Mouse (Mus musculus) cerebellum, adult 2 months (tissue): ENCODE measurements around the gene Zp2. TPM values are rescaled to one million over a fixed set of nuclear protein-coding genes. Genes with fewer than 3 reads are reported as not detected.
A peak's percentile ranks its signal among the peaks of the same experiment; 100 is the strongest.

Source experiments
- DNase-seq, 2 experiments: peaks; one replicate each; pipeline ENCODE4 v3.0.0; 2021
- H3K27ac ChIP-seq: fragments of 200-500 bp; 2 replicates; pipeline ENCODE4 v1.5.1; 2012; ENCODE audit warnings: low read length, control low read depth, inconsistent platforms; ENCODE audit not compliant: insufficient read depth
- H3K27me3 ChIP-seq: fragments of 200-500 bp; 2 replicates; pipeline ENCODE4 v1.6.1; 2012; ENCODE audit warnings: inconsistent platforms, mild to moderate bottlenecking, low read length, moderate library complexity; ENCODE audit not compliant: control insufficient read depth, insufficient read depth
- H3K4me1 ChIP-seq: fragments of 200-500 bp; 2 replicates; pipeline ENCODE4 v1.6.1; 2011; ENCODE audit warnings: low read length; ENCODE audit not compliant: control insufficient read depth, insufficient read depth
- H3K4me3 ChIP-seq: fragments of 200-500 bp; replicated peaks from 2 replicates; pipeline ENCODE3; 2011; ENCODE audit warnings: mild to moderate bottlenecking, low read depth, low read length, control low read depth; ENCODE audit not compliant: insufficient read depth
- CTCF ChIP-seq: fragments of 200-500 bp; IDR thresholded peaks from 2 replicates; pipeline ENCODE4 v1.5.1; 2011; ENCODE audit warnings: low read depth, mild to moderate bottlenecking, control low read depth, low read length, moderate library complexity, borderline replicate concordance; ENCODE audit not compliant: insufficient read depth
- POLR2A ChIP-seq: fragments of 200-500 bp; IDR thresholded peaks from 2 replicates; pipeline ENCODE4 v1.6.1; 2011; ENCODE audit warnings: low read length, control low read depth, borderline replicate concordance; ENCODE audit not compliant: insufficient read depth
- WGBS: fragments of 180-500 bp; shearing (Covaris S2); methylation state at CpG from one replicate; pipeline ENCODE4 v1.1.7; 2018; 5-methylcytosine and 5-hydroxymethylcytosine counted together
- polyA plus RNA-seq: library from polyadenylated mRNA; depleted of rRNA; stranded (reverse); fragments of >200 nt; gene quantifications from 2 replicates; pipeline ENCODE4 v1.2.3, GENCODE M21; 2012

The Zp2 gene
- polyA plus RNA-seq, 1 experiment: not detected

DNA sequence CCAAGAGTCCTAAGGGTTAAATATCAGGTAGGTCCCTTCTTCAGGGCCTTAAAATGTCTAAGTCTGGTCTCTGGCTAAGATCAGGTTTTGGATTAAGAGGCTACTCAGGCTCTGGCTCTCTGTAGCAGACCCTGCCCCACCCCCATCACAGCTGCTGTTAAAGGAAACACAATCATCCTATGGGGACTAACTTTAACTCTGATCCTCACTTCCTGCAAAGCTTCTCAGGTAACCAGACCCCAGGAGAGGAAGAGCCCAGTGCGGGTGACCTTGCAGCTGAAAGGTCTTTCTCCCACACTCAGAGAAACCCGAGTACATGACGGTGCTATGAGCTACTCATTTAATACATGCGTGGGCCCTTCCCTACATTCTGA, 17.4 kb downstream of the Zp2 start:
- TF ChIP-seq POLR2A (no peak), CTCF (no peak)
- H3K4me3 ChIP-seq: no peak overlapping the region
- 71% methylated on average over 4 of the region's 4 CpGs for WGBS
- no peak for DNase-seq
- H3K4me1 ChIP-seq: 0 out of 2 replicates have a peak, but pooled peaks cover 3% of the 10 kb centered on the region
- no peak overlapping the region for H3K27ac ChIP-seq
- no peaks in the 10 kb centered on the region for H3K27me3 ChIP-seq

DNA sequence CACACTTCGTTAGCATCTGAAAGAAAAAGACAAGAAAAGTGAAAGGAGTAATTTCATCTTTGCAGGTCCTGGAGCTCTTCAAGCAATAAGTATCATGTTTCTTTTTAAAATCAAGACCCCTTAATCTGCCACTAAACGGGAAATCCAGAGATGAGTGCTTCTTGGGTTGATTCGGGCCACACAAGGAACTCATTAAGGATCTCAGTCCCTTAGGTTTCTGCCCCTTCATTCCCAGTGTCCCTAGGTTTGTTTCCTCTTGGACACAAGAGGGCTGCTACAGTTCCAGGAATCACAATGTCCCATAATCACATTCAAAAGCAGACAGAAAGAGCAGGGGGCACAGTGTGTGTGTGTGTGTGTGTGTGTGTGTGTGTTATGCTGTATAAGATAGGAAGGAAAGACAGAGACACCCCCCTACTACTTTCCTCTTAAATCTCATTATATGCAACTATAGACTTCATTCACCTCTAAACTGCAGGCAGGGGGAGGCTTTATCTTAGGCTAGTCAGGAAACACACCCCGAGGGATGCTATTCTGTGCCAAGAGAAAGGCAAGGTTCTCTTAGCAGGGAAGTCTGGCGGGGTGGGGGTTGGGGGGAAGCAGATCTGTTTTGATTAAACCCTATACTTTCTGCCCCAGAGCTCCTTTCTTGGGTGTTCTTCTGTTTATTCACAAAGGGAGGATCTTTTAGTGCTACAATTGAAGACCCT, 18.0 kb downstream of the Zp2 start:
- no peak overlapping the region for H3K4me3 ChIP-seq
- H3K27me3 ChIP-seq: no peaks in the 10 kb centered on the region
- 52% methylated on average over 5 of the region's 5 CpGs for WGBS
- 0 out of 2 replicates have a peak, but pooled peaks cover 3% of the 10 kb centered on the region for H3K4me1 ChIP-seq
- no peak for TF ChIP-seq POLR2A
- TF ChIP-seq CTCF: no peak
- DNase-seq: no peak
- H3K27ac ChIP-seq: no peak overlapping the region

DNA sequence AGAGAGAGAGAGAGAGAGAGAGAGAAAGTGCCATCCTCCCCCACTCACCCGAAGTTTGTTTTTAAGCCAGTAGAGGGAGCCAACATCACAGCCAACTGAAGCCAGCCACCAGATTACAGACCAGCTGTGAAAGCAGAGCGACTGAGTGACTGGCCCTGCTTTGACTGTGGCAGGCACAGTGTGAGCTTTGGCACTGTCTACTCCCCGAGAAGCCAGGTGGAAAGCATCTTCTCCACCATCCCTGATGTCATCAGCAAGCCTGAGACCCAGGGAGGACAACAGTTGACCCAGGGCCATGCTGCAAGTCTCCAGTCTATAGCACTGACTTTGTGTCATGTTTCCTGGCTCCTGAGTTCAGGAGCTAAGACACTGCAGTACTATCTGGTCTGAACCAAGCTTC, 20.2 kb downstream of the Zp2 start:
- TF ChIP-seq POLR2A: no peak
- TF ChIP-seq CTCF: peak; percentile 84
- DNase-seq: peak; percentile 66 to 67
- no peak overlapping the region for H3K27ac ChIP-seq
- H3K4me3 ChIP-seq: no peak overlapping the region
- H3K27me3 ChIP-seq: no peaks in the 10 kb centered on the region
- H3K4me1 ChIP-seq: 0 out of 2 replicates have a peak, but pooled peaks cover 3% of the 10 kb centered on the region
- 4% methylated on average over 3 of the region's 3 CpGs for WGBS

DNA sequence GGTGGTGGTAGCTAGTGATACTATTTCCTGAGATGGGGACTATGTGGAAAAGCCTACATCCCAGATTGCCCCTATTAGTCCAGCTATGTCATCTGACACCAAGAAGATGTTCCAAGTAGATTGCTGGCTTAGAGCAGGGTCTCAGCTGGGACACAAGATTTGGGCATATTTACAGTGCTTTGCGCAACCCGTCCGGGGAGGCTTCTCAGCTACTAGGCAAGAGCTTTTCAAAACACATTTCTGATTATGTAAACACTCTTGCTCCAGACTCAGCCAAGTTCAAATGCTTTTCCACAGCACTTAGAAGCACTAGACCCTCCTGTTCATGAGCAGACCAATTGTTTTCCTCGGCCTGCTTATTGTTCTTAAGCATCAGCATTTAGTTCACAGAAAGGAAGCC, 21.3 kb downstream of the Zp2 start:
- Histone ChIP-seq H3K27me3 (no peaks in the 10 kb centered on the region), H3K27ac (no peak overlapping the region), H3K4me1 (0 out of 2 replicates have a peak, but pooled peaks cover 3% of the 10 kb centered on the region), H3K4me3 (no peak overlapping the region)
- 85% methylated on average over 4 of the region's 4 CpGs for WGBS
- no peak for DNase-seq
- no peak for TF ChIP-seq CTCF
- TF ChIP-seq POLR2A: no peak

DNA sequence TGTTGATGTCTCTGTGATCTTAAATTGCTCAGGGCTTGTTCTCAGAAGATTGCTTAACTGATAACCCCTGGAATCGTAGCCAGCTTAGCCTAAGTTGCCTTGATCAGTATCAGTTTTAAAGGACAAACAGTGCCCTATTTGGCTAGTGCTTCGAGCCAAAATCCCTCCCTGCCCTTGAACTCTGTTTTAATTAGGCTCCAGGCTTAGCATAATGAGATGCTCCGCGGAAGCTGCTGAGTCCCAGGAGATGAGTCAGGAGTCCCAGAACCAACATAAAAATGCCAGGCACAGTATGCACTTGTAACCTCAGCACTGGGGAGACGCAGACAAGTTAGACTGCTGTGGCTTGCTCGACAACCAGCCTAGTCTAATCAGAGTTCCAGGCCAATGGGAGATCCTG, 27.6 kb downstream of the Zp2 start:
- no peak for DNase-seq
- no peak overlapping the region for H3K27ac ChIP-seq
- H3K4me3 ChIP-seq: no peak overlapping the region
- TF ChIP-seq CTCF (no peak), POLR2A (no peak)
- no peaks in the 10 kb centered on the region for H3K4me1 ChIP-seq
- no peaks in the 10 kb centered on the region for H3K27me3 ChIP-seq
- WGBS: 38% methylated on average over 6 of the region's 6 CpGs

DNA sequence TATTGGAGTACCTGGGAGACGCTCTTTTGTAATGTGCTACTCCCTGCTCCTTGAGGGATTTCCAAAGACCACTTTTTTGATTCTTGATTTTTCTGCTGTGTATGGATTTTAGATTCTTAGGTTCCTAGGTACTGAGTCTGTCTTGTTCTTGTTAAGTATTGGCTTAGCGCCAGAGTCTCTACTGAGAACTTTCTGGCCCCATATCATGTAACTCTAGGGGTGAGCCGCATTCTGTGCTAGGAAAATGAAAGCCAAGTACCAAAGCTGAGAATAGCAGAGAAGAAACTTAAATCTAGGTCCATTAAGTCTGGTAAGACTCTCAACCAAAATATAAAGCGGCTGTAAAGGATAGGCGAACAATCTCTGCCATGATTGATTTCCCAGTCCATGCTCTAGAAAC, 28.1 kb downstream of the Zp2 start:
- TF ChIP-seq CTCF (no peak), POLR2A (no peak)
- no peak for DNase-seq
- Histone ChIP-seq H3K4me1 (no peaks in the 10 kb centered on the region), H3K4me3 (no peak overlapping the region), H3K27ac (no peak overlapping the region), H3K27me3 (no peaks in the 10 kb centered on the region)
- 90% methylated on average over 5 of the region's 5 CpGs for WGBS

DNA sequence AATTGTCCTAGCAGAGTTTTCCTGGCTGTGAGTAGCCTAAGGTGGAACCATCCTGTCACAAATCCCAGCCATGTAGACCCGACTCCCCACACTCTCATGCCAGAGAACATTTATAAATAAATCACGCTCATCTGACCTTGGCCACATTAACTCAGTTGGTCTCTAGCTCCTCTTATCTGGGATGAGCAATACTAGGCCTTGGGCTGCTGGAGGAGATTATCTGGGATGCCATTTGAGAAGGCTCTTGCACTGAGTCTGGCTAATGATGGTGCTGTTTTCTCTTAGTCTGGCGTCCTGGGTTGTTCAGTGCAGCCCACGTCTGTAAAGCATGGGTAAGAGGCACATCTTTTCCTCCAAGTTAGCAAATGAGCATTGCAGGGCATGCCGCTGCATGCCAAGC, 35.4 kb downstream of the Zp2 start:
- 72% methylated on average over 5 of the region's 5 CpGs for WGBS
- peaks cover 4% of the 10 kb centered on the region; the same call in 1 of the 2 replicates for H3K4me1 ChIP-seq
- TF ChIP-seq POLR2A (no peak), CTCF (no peak)
- H3K27ac ChIP-seq: no peak overlapping the region
- no peak for DNase-seq
- H3K27me3 ChIP-seq: no peaks in the 10 kb centered on the region
- no peak overlapping the region for H3K4me3 ChIP-seq

DNA sequence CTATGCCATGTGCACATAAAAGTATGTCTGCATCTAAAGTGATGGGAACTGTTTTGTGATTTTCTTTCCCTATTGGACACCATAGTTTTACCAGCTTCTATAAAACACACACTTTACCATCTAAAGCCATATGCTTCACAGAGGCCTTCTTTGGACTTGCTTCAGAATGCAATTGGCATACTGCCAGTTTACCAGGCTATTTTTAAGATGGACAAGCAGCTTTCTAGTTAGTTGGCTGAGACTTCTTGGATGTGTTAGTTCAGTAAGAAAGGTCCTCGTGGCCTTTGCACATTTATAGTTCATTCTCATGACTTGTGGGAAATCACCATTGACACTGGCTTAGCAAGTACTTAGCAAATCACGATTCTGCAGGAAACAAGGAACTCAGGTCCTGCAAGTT, 38.7 kb downstream of the Zp2 start:
- no peak for TF ChIP-seq CTCF
- no peak for TF ChIP-seq POLR2A
- Histone ChIP-seq H3K27me3 (no peaks in the 10 kb centered on the region), H3K4me1 (peaks cover 5% of the 10 kb centered on the region; the same call in 1 of the 2 replicates), H3K27ac (no peak overlapping the region), H3K4me3 (no peak overlapping the region)
- WGBS: 16% methylated on average over 2 of the region's 2 CpGs
- peak in 1 of 2 experiments; percentile 75 for DNase-seq
